Mouse (Mus musculus) brain, embryonic 14.5 days (tissue): ENCODE results near the gene Hoxc8.

ENCODE experiments used
- CTCF ChIP-seq: fragments of 200-500 bp; IDR thresholded peaks from 2 replicates; pipeline ENCODE4 v1.5.1; 2012; ENCODE audit warnings: inconsistent platforms, mild to moderate bottlenecking, moderate library complexity, borderline replicate concordance; ENCODE audit not compliant: insufficient read depth, insufficient read length; ENCODE audit errors: extremely low read depth
- POLR2A ChIP-seq: fragments of 200-500 bp; IDR thresholded peaks from 2 replicates; pipeline ENCODE4 v1.6.1; 2012; ENCODE audit warnings: mild to moderate bottlenecking, inconsistent platforms, borderline replicate concordance; ENCODE audit not compliant: poor library complexity, insufficient read depth, insufficient read length, severe bottlenecking; ENCODE audit errors: extremely low read depth

DNA sequence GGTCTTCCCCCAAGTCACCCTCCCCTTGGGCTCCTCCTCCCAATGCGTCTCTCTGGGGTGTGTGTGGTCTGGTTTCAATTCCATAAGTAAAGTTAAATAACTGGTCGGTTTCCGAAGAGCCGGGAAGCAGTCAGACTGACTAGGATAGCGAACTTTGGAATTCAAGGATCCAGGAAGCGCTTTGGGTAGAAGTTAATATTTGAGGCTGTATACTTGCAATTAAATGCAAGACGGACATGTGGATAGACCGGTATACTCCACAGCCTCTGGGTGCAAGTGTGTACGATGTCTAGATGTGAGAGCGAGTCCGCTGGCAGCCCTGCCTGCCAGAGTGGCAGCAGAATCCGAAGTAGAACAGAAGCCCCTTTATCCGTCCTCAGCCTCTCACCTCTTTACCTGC is 27.9 kb upstream of the Hoxc8 start:
- TF ChIP-seq CTCF: no peak
- TF ChIP-seq POLR2A: no peak
